Mouse (Mus musculus): ENCODE results near the gene Bhlhe23.

DNA sequence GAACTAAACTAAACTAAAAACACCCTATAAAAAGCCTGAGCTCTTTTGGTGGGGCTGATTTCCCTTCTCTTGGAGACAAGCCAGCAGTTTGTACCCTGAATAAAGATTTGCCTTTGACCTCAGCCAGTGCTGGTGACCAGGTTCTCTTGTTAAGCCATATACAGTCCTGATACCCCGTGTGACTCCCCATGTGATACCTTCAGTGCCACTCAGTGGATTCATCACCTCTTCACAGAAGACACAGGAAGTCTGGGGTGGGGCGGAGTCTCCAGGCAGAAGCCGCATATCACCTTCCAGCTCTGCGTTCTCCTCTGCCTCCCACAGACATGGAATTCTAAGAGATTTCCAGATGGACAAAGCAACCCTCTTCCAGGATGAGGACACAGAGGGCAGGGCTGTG lies 47.4 kb upstream of the Bhlhe23 start:
- TF ChIP-seq CTCF (IDR thresholded peaks at IDR 0.05; ENCODE audit: low read depth, low read length) (no peak), POLR2A (IDR thresholded peaks at IDR 0.05; ENCODE audit: insufficient read depth, low read length) (no peak), EP300 (IDR thresholded peaks at IDR 0.05; ENCODE audit: insufficient read depth, low read depth, low read length) (no peak)
